Mouse (Mus musculus): ENCODE measurements at regions not wholly inside any gene's neighbourhood (a gene's known extent, or its start where the extent isn't known, plus 50 kb on each side); places are given as distances from the start of the nearest gene placed in this dataset.
"Not testable (repeated sequence)": the region's sequence is repeated elsewhere in the genome, so short reads cannot be mapped to it uniquely, and the experiment has no call there.

DNA sequence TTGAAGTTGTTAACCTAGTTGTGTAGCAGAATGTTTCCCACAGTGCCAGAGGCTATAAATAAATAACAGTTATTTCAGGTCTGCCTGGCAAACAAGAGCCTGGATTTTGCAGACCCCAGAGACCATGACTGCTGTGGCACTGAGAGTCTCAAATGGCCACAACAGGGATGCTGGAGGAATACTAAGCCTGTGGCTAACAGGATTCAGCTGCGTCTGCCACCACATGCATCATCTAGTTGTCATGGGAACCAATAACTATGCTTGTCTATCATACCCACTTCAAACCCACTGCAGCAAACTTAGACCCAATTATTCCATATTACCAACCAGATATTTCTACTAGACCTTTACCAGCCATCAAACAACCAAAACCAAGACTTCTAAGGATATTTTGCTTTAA lies 385.4 kb downstream of the Mat2b start:
- DNase-seq (ENCODE audit: low read depth, low spot score) = peak; percentile 16

GRCm38 (mm10) chr11:40302568-40302967 lies 392.4 kb downstream of the Mat2b start:
- no peak for DNase-seq (ENCODE audit: low read depth, low spot score)

DNA sequence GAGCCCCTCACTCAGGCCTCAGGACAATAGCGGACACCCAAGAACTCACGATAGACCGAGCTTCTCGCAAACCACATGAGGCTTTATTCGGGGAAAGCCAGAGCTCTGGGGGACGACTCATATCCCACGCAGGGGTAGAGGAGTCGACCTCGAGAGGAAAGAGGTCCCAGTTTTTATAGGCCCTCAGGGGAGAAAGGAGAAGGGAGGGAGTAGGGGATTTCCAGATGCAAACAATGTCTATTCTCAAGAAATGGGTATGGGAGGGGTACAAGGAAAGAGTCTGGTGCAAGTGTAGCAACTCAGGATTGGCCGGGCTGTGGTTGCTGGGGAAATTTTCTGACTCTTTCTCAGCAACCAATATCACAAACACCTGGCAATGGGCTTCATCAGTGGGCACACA lies 395.0 kb downstream of the Mat2b start:
- DNase-seq (ENCODE audit: low read depth, low spot score) = not testable (repeated sequence)

DNA sequence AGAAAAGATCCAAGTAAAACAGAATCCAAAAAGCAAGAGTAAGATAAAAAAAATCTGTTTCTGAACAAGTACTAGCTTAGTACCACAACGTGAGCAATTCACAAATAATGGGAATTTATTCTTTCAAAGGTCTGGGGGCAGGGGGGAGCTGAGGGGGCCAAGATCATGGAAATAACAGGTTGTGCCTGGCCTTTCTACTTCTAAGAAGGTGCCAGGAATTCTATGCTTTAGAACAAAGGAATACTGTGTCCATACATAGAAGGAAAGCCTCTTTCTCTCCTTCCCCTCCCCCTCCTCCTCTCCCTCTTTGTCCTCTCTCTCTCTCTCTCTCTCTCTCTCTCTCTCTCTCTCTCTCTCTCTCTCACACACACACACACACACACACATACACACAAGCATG lies 408.1 kb downstream of the Mat2b start:
- no peak for DNase-seq (ENCODE audit: low read depth, low spot score)

DNA sequence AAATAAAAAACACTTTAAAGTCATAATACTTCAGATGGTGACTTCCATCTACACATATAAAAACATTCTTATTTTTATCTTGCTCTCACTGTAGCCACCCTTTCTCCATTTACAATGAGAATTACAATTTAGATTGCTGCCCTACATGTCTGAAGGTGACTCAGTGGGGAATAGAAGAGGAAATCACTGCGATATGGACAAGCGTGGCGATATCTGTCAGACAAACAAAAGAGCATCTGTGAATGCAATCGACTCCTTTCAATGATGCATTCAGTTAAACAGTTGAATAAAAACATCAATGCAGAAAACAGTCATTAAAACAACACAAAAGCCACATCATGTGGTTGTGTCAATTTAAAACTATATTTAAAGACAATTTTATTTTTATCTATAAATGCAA lies 408.6 kb downstream of the Mat2b start:
- no peak for DNase-seq (ENCODE audit: low read depth, low spot score)

DNA sequence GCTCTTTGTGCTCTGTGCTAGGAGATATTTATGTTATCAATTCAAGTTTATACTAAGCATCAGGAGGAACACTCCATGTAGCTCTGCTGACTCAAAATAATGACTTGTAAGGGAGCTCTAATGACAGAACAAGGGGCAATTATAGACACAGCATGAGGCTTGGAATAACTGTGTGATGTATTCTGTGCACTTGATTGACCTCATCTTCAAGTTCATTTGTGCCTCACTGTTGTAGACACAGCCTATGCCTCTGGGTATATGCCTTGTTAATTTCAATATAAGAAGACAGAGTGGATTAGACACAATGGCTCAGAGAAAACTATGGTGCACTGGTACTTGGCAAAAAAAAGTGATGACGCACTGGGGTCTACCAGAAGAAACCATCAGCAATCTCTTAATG lies 418.3 kb downstream of the Mat2b start:
- no peak for DNase-seq (ENCODE audit: low read depth, low spot score)

GRCm38 (mm10) chr11:40253123-40253522 lies 441.9 kb downstream of the Mat2b start:
- DNase-seq (ENCODE audit: low read depth, low spot score) = no peak

- DNase-seq (ENCODE audit: low read depth, low spot score) = no peak
These were observed 442.6 kb downstream of the Mat2b start for GRCm38 (mm10) chr11:40252399-40252798.

GRCm38 (mm10) chr11:40251131-40251530 lies 443.9 kb downstream of the Mat2b start:
- no peak for DNase-seq (ENCODE audit: low read depth, low spot score)

DNA sequence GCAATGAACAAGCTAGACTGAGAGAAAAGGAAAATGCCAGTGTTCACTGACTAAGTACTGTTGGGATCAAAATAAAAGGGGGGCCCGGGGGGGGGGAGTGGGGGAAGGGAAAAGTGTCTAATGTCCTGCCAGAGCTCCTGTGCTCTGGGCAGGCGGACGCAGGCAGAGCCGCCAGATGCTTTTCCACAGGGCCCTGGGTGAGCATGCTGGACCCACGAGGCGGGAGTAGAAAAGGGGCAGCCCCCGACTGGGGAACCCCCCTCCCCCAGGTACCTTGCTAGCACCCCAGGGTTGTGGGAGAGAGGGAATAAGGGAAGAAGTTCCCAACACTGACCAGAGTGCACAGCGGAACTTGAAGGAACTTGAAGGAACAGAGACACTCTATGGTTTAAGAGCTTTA lies 478.6 kb downstream of the Mat2b start:
- DNase-seq (ENCODE audit: low read depth, low spot score) = no peak

Data from brain, adult 2 months (tissue).